Mouse (Mus musculus): Measurements from ENCODE around the gene Keg1. TPM values are rescaled to one million over a fixed set of nuclear protein-coding genes. Genes with fewer than 3 reads are reported as not detected.
"Not testable (repeated sequence)": the region's sequence is repeated elsewhere in the genome, so short reads cannot be mapped to it uniquely, and the experiment has no call there.

Gene Keg1
- total and polyA plus RNA-seq, 2 experiments from 2014 or later = not detected

- no peaks in the 10 kb centered on the region for H3K36me3 ChIP-seq (ENCODE audit: insufficient read depth, low read length)
- DNase-seq (ENCODE audit: low spot score) = no peak
- TF ChIP-seq CTCF (IDR thresholded peaks at IDR 0.05) = no peak
- no peak overlapping the region for H3K27ac ChIP-seq (ENCODE audit: low read depth, low read length)
- H3K27me3 ChIP-seq (ENCODE audit: insufficient read depth, low read length) = no peaks in the 10 kb centered on the region
- WGBS = 59% methylated on average over 2 of the region's 2 CpGs
- no peak overlapping the region for H3K4me3 ChIP-seq (ENCODE audit: low read depth, low read length)
- no peaks in the 10 kb centered on the region for H3K4me1 ChIP-seq (ENCODE audit: insufficient read depth, low read length)
- ATAC-seq (ENCODE audit: low FRiP score) = no peak
- H3K9ac ChIP-seq (replicated peaks; ENCODE audit: low read length, poor library complexity, severe bottlenecking) = no peak overlapping the region
- H3K9me3 ChIP-seq (ENCODE audit: low read length) = no peaks in the 10 kb centered on the region
- no peak overlapping the region for H3K4me2 ChIP-seq (ENCODE audit: low read depth, low read length, poor library complexity, severe bottlenecking)
These were observed 24.9 kb downstream of the Keg1 start for GRCm38 (mm10) chr19:12720463-12720862.

GRCm38 (mm10) chr19:12720919-12721318, 25.3 kb downstream of the Keg1 start:
- not testable (repeated sequence) for H3K9me3 ChIP-seq (ENCODE audit: low read length); H3K9ac ChIP-seq (replicated peaks; ENCODE audit: low read length, poor library complexity, severe bottlenecking); DNase-seq (ENCODE audit: low spot score); H3K4me2 ChIP-seq (ENCODE audit: low read depth, low read length, poor library complexity, severe bottlenecking); H3K4me1 ChIP-seq (ENCODE audit: insufficient read depth, low read length); H3K36me3 ChIP-seq (ENCODE audit: insufficient read depth, low read length); H3K27ac ChIP-seq (ENCODE audit: low read depth, low read length); ATAC-seq (ENCODE audit: low FRiP score); H3K27me3 ChIP-seq (ENCODE audit: insufficient read depth, low read length); H3K4me3 ChIP-seq (ENCODE audit: low read depth, low read length)
- 85% methylated on average over 5 of the region's 5 CpGs for WGBS

DNA sequence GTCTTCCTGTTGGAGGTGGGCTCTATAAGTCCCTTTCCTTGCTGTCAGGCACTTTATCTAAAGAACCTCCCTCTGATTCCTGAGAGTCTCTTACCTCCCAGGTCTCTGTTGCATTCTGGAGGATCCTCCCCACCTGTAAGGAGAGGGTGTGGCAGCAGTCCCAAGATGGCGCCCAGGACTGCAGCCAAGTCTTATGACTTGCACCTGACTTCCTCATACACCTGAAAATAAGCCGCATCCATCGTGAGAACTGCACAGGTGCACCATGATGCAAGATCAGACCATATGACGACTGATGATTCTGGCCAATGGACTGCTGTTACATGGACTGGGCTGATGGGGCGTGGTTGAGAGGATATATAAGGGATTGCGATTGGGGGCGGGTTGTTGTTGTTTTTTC, 26.0 kb downstream of the Keg1 start:
- not testable (repeated sequence) for H3K9ac ChIP-seq (replicated peaks; ENCODE audit: low read length, poor library complexity, severe bottlenecking); H3K4me3 ChIP-seq (ENCODE audit: low read depth, low read length); H3K4me2 ChIP-seq (ENCODE audit: low read depth, low read length, poor library complexity, severe bottlenecking); H3K27ac ChIP-seq (ENCODE audit: low read depth, low read length); H3K36me3 ChIP-seq (ENCODE audit: insufficient read depth, low read length); H3K27me3 ChIP-seq (ENCODE audit: insufficient read depth, low read length); H3K9me3 ChIP-seq (ENCODE audit: low read length); H3K4me1 ChIP-seq (ENCODE audit: insufficient read depth, low read length); ATAC-seq (ENCODE audit: low FRiP score); DNase-seq (ENCODE audit: low spot score)
- 95% methylated on average over 7 of the region's 7 CpGs for WGBS

DNA sequence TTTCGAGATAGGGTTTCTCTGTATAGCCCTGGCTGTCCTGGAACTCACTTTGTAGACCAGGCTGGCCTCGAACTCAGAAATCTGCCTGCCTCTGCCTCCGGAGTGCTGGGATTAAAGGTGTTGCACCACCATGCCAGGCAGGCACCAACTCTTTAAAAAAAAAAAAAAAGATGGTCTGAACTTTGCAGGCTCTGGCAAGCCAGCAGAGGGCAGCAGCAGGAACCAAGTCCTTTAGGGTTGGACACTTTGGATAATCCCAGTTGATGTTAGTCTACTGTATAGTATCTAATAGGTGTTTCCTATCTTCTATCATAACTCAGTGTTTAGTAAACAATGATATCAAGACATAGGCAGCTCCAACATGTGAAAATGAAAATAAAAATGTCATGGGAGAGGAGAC, 26.7 kb downstream of the Keg1 start:
- Histone ChIP-seq H3K4me2 (ENCODE audit: low read depth, low read length, poor library complexity, severe bottlenecking) (no peak overlapping the region), H3K27me3 (ENCODE audit: insufficient read depth, low read length) (no peaks in the 10 kb centered on the region), H3K36me3 (ENCODE audit: insufficient read depth, low read length) (no peaks in the 10 kb centered on the region), H3K4me3 (ENCODE audit: low read depth, low read length) (no peak overlapping the region), H3K9ac (replicated peaks; ENCODE audit: low read length, poor library complexity, severe bottlenecking) (no peak overlapping the region), H3K4me1 (ENCODE audit: insufficient read depth, low read length) (no peaks in the 10 kb centered on the region), H3K27ac (ENCODE audit: low read depth, low read length) (no peak overlapping the region), H3K9me3 (ENCODE audit: low read length) (no peaks in the 10 kb centered on the region)
- no peak; the same call in 1 of the 2 replicates for TF ChIP-seq CTCF (IDR thresholded peaks at IDR 0.05)
- ATAC-seq (ENCODE audit: low FRiP score) (no peak), DNase-seq (ENCODE audit: low spot score) (no peak)
- WGBS = 93% methylated on average over 2 of the region's 3 CpGs

DNA sequence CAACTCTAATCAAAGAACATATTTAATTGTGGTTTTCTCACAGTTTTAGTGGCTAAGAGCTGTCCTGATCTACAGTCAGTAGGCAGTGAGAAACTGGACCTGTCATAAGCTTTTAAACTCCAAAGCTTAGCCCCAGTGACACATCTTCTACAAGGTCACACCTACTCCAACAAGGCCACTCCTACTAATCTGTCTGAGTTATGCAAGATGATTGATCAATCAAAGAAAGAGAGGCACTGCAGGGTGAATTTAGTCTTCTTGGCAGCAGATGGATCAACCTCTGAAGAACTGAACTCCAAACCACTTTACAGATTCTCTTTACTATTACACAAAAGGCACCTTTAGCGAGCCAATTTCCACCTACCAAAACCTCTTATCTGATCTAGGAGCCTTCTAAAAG, 30.3 kb downstream of the Keg1 start:
- TF ChIP-seq CTCF (IDR thresholded peaks at IDR 0.05) = no peak
- WGBS = 83% methylated on average over 1 of the region's 1 CpGs

DNA sequence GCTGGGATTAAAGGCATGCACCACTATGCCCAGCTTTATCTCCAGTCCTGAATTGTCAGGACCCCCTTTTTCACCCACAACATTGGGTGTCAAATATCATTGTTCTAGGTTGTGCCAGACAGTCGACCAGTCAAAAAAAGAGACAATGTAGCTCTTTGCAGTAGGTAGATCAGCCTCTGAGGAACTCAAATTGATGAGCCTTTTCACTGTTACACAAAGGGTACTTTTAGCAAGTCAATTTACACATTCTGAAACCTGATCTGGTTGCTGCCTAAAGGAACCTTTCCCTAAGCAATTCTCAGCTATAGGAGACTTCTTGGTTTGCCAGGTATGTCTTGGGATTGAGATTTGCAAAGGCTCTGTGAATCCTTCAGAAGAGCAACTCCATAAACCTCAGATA, 35.5 kb downstream of the Keg1 start:
- Histone ChIP-seq H3K9me3 (ENCODE audit: low read length) (no peaks in the 10 kb centered on the region), H3K27ac (ENCODE audit: low read depth, low read length) (no peak overlapping the region), H3K4me1 (ENCODE audit: insufficient read depth, low read length) (no peaks in the 10 kb centered on the region), H3K4me3 (ENCODE audit: low read depth, low read length) (no peak overlapping the region), H3K9ac (replicated peaks; ENCODE audit: low read length, poor library complexity, severe bottlenecking) (no peak overlapping the region), H3K4me2 (ENCODE audit: low read depth, low read length, poor library complexity, severe bottlenecking) (no peak overlapping the region), H3K36me3 (ENCODE audit: insufficient read depth, low read length) (no peaks in the 10 kb centered on the region), H3K27me3 (ENCODE audit: insufficient read depth, low read length) (no peaks in the 10 kb centered on the region)
- DNase-seq (ENCODE audit: low spot score) (no peak), ATAC-seq (ENCODE audit: low FRiP score) (no peak)
- WGBS = 70% methylated on average over 1 of the region's 1 CpGs
- TF ChIP-seq CTCF (IDR thresholded peaks at IDR 0.05) = no peak

More for the DNA sequence above, 30.3 kb downstream of the Keg1 start:
- Histone ChIP-seq H3K4me3 (ENCODE audit: low read depth, low read length) (no peak overlapping the region), H3K27ac (ENCODE audit: low read depth, low read length) (no peak overlapping the region), H3K9me3 (ENCODE audit: low read length) (no peaks in the 10 kb centered on the region), H3K4me2 (ENCODE audit: low read depth, low read length, poor library complexity, severe bottlenecking) (no peak overlapping the region), H3K36me3 (ENCODE audit: insufficient read depth, low read length) (no peaks in the 10 kb centered on the region), H3K27me3 (ENCODE audit: insufficient read depth, low read length) (no peaks in the 10 kb centered on the region), H3K9ac (replicated peaks; ENCODE audit: low read length, poor library complexity, severe bottlenecking) (no peak overlapping the region), H3K4me1 (ENCODE audit: insufficient read depth, low read length) (no peaks in the 10 kb centered on the region)
- no peak for ATAC-seq (ENCODE audit: low FRiP score)
- DNase-seq (ENCODE audit: low spot score) = no peak

Measured in midbrain, postnatal 0 days (tissue).